Mouse (Mus musculus): ENCODE results near the gene Mrps2. TPM values are rescaled to one million over a fixed set of nuclear protein-coding genes. Genes with fewer than 3 reads are reported as not detected.
A peak's percentile ranks its signal among the peaks of the same experiment; 100 is the strongest.
"Not testable (repeated sequence)": the region's sequence is repeated elsewhere in the genome, so short reads cannot be mapped to it uniquely, and the experiment has no call there.

Gene Mrps2
- polyA plus RNA-seq, 1 experiment from 2014 or later = 64.4 TPM

DNA sequence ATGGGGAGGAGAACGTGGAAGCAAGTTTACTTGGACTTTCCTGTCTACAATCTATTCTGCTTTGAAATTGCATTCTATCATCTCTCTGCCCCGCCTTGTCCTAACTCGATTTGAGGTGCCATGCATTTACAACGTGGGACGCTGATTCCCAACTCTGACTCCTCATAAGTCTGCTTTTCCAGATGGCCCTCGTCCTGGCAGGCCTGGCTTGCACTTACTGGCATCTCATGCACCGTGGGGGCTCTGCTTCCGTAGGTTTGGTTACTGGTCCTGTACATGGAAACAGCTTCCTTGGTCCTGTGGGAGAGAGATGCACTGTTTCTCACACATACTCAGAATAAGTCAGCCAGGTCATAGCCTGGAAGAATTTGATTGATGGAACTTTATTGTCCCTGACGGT lies 2.9 kb upstream of the Mrps2 start:
- Histone ChIP-seq H3K27me3 (replicated peaks; ENCODE audit: control insufficient read depth, insufficient read depth, low read length) (no peaks in the 10 kb centered on the region), H3K4me2 (ENCODE audit: low read length) (no peak overlapping the region), H3K4me1 (replicated peaks; ENCODE audit: control insufficient read depth, insufficient read depth, low read length) (peaks cover 8% of the 10 kb centered on the region), H3K9ac (ENCODE audit: low read length) (no peak overlapping the region), H3K36me3 (ENCODE audit: control insufficient read depth, insufficient read depth, low read length) (peaks cover 11% of the 10 kb centered on the region), H3K4me3 (ENCODE audit: low read depth, low read length) (no peak overlapping the region), H3K9me3 (ENCODE audit: control insufficient read depth, low read length) (0 out of 2 replicates have a peak, but pooled peaks cover 4% of the 10 kb centered on the region), H3K27ac (ENCODE audit: low read depth) (no peak overlapping the region)
- 79% methylated on average over 9 of the region's 9 CpGs for WGBS
- no peak for DNase-seq (ENCODE audit: low spot score)
- no peak for ATAC-seq (replicated peaks; ENCODE audit: low FRiP score, low TSS enrichment, low read depth)

DNA sequence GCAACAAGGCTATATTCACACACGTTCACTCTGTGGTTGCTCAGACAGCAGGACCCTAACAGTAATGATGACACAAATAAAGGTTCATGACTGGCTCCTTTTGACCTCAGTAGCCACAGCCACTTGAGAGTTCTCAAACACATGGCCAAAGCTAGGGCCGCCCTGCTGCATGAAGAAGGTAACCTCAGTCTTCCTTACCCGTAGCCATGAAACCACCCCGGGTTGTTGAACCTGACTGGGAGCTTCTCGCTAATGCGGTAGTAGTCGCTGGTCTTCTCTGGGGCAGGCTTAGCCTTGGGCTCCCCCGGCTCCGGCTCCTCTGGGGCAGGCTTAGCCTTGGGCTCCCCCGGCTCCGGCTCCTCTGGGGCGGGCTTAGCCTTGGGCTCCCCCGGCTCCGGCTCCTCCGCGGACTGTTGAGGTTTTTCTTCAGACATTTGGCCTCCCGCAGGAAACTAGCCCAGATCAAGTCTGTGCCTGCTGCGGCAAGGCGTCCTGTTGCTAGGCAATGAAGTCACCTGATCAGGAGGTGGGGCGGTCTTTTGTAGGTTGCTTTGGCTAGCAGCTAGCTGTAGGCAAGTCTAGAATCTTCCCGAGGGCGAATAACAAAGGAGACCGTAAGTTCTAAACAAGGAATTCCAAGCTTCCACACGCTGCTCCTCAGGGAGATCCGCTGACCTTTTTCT lies 1.9 kb upstream of the Mrps2 start, which contains the start of gene 1700007K13Rik:
Gene 1700007K13Rik (minus strand): TSS at position 497 of the 683 bp plus-strand sequence.
- 4% methylated on average over 25 of the region's 25 CpGs for WGBS
- Histone ChIP-seq H3K4me3 (ENCODE audit: low read depth, low read length) (0 out of 2 replicates have a peak within 1 kb of the TSS, but pooled peaks have one; percentile 0), H3K9me3 (ENCODE audit: control insufficient read depth, low read length) (0 out of 2 replicates have a peak, but pooled peaks cover 4% of the 10 kb centered on the region), H3K4me2 (ENCODE audit: low read length) (peak within 1 kb of the TSS; percentile 33), H3K4me1 (replicated peaks; ENCODE audit: control insufficient read depth, insufficient read depth, low read length) (peaks cover 8% of the 10 kb centered on the region), H3K36me3 (ENCODE audit: control insufficient read depth, insufficient read depth, low read length) (peaks cover 21% of the 10 kb centered on the region), H3K27ac (ENCODE audit: low read depth) (no peak within 1 kb of the TSS), H3K27me3 (replicated peaks; ENCODE audit: control insufficient read depth, insufficient read depth, low read length) (no peaks in the 10 kb centered on the region), H3K9ac (ENCODE audit: low read length) (no peak within 1 kb of the TSS)
- ATAC-seq (replicated peaks; ENCODE audit: low FRiP score, low TSS enrichment, low read depth) (no peak; the same call in 1 of the 2 replicates), DNase-seq (ENCODE audit: low spot score) (peak; percentile 82)

DNA sequence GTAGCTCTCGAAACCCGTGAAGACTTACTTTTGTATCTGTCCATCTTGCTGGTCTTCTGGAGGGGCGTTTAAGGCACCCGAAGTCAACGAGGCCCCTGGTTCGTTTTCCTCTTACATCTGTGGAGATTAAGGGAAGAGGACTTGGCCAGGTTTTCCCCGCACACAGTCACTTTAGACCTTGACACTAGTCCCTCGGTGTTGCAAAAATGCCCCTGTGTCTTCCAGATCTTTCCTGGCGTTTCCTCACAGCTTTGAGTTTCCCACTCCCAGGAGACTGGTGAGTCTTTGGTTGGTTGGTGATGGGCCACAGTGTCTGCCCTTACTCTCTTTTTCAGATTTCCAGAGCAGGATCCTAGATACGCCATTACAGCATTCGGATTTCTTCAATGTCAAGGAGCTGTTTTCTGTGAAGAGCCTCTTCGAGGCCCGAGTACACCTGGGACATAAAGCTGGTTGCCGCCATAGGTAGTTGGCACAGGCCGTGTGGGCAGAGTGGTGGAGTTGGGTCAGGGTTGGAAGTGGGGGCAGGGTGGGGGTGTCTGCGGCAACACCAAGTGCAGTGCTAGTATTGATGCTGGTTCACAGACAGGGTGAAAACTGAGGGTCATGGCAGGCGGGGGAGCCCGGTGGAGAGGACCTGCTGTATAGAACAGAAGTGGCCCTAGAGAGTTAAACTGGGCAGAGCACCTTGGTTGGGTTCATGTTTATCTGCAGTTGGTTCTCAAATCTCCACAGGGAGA lies 790 bp downstream of the Mrps2 start:
- DNase-seq (ENCODE audit: low spot score) (no peak), ATAC-seq (replicated peaks; ENCODE audit: low FRiP score, low TSS enrichment, low read depth) (no peak)
- no peaks in the 10 kb centered on the region for H3K27me3 ChIP-seq (replicated peaks; ENCODE audit: control insufficient read depth, insufficient read depth, low read length)
- peak overlapping the region; percentile 93 for H3K9ac ChIP-seq (ENCODE audit: low read length)
- peaks cover 4% of the 10 kb centered on the region; the same call in 1 of the 2 replicates for H3K9me3 ChIP-seq (ENCODE audit: control insufficient read depth, low read length)
- H3K27ac ChIP-seq (ENCODE audit: low read depth) = no peak overlapping the region
- peaks cover 35% of the 10 kb centered on the region for H3K36me3 ChIP-seq (ENCODE audit: control insufficient read depth, insufficient read depth, low read length)
- 54% methylated on average over 18 of the region's 18 CpGs for WGBS
- peak overlapping the region; percentile 97 for H3K4me2 ChIP-seq (ENCODE audit: low read length)
- peak overlapping the region; percentile 85 for H3K4me3 ChIP-seq (ENCODE audit: low read depth, low read length)
- H3K4me1 ChIP-seq (replicated peaks; ENCODE audit: control insufficient read depth, insufficient read depth, low read length) = peaks cover 8% of the 10 kb centered on the region

DNA sequence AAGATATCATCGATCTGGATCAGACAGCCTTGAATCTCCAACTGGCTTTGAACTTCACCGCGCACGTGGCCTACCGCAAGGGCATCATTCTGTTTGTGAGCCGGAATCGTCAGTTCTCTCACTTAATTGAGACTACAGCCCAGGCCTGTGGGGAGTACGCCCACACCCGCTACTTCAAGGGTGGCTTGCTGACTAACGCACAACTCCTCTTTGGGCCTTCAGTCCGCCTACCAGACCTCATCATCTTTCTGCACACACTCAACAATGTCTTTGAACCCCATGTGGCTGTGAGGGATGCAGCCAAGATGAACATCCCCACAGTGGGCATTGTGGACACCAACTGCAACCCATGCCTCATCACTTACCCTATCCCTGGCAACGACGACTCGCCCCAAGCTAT lies 1.6 kb downstream of the Mrps2 start:
- ATAC-seq (replicated peaks; ENCODE audit: low FRiP score, low TSS enrichment, low read depth) = no peak
- WGBS = 95% methylated on average over 14 of the region's 14 CpGs

DNA sequence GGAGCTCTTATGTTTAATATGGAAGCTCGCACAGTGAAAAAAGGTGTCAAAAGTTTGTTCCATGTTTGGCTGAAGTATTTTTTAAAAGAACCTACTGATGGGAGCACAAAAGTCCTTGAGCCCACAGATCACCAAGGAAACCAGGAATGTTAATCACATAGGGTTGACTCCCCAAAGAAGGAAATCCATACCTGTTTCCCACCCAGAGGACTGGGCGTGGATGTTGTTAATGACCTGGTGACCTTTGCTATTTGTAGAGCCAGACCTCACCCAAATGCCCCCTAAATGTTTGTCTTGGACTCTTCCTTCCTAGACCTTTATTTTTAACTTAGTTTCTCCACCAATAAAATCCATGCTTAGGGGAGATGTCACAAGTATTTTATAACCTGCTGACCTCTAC lies 2.7 kb downstream of the Mrps2 start:
- H3K4me3 ChIP-seq (ENCODE audit: low read depth, low read length) = no peak overlapping the region
- no peak overlapping the region for H3K9ac ChIP-seq (ENCODE audit: low read length)
- H3K4me1 ChIP-seq (replicated peaks; ENCODE audit: control insufficient read depth, insufficient read depth, low read length) = peaks cover 8% of the 10 kb centered on the region
- no peak overlapping the region for H3K4me2 ChIP-seq (ENCODE audit: low read length)
- H3K9me3 ChIP-seq (ENCODE audit: control insufficient read depth, low read length) = peaks cover 4% of the 10 kb centered on the region; the same call in 1 of the 2 replicates
- DNase-seq (ENCODE audit: low spot score) (no peak), ATAC-seq (replicated peaks; ENCODE audit: low FRiP score, low TSS enrichment, low read depth) (no peak)
- H3K27me3 ChIP-seq (replicated peaks; ENCODE audit: control insufficient read depth, insufficient read depth, low read length) = no peaks in the 10 kb centered on the region
- no peak overlapping the region for H3K27ac ChIP-seq (ENCODE audit: low read depth)
- peaks cover 35% of the 10 kb centered on the region for H3K36me3 ChIP-seq (ENCODE audit: control insufficient read depth, insufficient read depth, low read length)
- WGBS = 87% methylated on average over 2 of the region's 2 CpGs

More for the DNA sequence above, 1.6 kb downstream of the Mrps2 start:
- Histone ChIP-seq H3K27me3 (replicated peaks; ENCODE audit: control insufficient read depth, insufficient read depth, low read length) (no peaks in the 10 kb centered on the region), H3K36me3 (ENCODE audit: control insufficient read depth, insufficient read depth, low read length) (peaks cover 35% of the 10 kb centered on the region), H3K4me1 (replicated peaks; ENCODE audit: control insufficient read depth, insufficient read depth, low read length) (peaks cover 8% of the 10 kb centered on the region), H3K4me2 (ENCODE audit: low read length) (no peak overlapping the region), H3K9ac (ENCODE audit: low read length) (no peak overlapping the region), H3K27ac (ENCODE audit: low read depth) (no peak overlapping the region), H3K9me3 (ENCODE audit: control insufficient read depth, low read length) (peaks cover 4% of the 10 kb centered on the region; the same call in 1 of the 2 replicates), H3K4me3 (ENCODE audit: low read depth, low read length) (no peak overlapping the region)
- DNase-seq (ENCODE audit: low spot score) = no peak

DNA sequence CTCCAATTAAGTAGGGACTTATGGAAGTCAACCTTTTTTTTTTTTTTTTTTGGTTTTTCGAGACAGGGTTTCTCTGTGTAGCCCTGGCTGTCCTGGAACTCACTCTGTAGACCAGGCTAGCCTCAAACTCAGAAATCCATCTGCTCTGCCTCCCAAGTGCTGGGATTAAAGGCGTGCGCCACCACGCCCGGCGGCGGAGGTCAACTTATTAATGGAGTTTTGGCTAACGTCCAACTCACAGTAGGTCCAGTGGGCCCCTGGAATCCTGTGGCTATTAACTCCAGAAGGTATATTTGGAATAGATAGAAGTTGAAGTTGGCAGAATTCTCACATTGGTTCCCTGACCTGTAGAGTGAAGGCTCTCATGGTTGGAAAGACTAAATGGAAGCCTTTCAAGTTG lies 4.1 kb downstream of the Mrps2 start:
- not testable (repeated sequence) for ATAC-seq (replicated peaks; ENCODE audit: low FRiP score, low TSS enrichment, low read depth); H3K4me2 ChIP-seq (ENCODE audit: low read length); H3K4me1 ChIP-seq (replicated peaks; ENCODE audit: control insufficient read depth, insufficient read depth, low read length); H3K27ac ChIP-seq (ENCODE audit: low read depth); H3K9me3 ChIP-seq (ENCODE audit: control insufficient read depth, low read length); H3K9ac ChIP-seq (ENCODE audit: low read length); H3K4me3 ChIP-seq (ENCODE audit: low read depth, low read length); H3K27me3 ChIP-seq (replicated peaks; ENCODE audit: control insufficient read depth, insufficient read depth, low read length); DNase-seq (ENCODE audit: low spot score)
- 93% methylated on average over 7 of the region's 8 CpGs for WGBS
- peaks cover 35% of the 10 kb centered on the region for H3K36me3 ChIP-seq (ENCODE audit: control insufficient read depth, insufficient read depth, low read length)

DNA sequence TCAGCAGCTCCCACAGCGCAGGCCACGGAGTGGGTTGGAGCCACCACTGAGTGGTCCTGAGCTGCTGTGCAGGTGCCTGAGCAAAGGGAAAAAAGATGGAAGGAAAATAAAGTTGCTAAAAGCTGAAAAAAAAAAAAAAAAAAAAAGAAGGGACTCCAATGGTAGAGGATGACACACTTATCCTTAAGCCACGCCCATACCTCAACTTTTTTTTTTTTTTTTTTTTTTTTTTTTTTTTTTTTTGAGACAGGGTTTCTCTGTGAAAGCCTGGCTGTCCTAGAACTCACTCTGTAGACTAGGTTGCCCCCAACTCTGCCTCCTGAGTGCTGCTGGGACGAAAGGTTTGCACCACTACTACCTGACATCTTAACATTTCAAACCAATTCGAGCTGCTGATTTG lies 10.1 kb downstream of the Mrps2 start:
- not testable (repeated sequence) for H3K4me2 ChIP-seq (ENCODE audit: low read length); H3K36me3 ChIP-seq (ENCODE audit: control insufficient read depth, insufficient read depth, low read length); H3K27ac ChIP-seq (ENCODE audit: low read depth); ATAC-seq (replicated peaks; ENCODE audit: low FRiP score, low TSS enrichment, low read depth); H3K27me3 ChIP-seq (replicated peaks; ENCODE audit: control insufficient read depth, insufficient read depth, low read length); DNase-seq (ENCODE audit: low spot score); H3K9ac ChIP-seq (ENCODE audit: low read length); H3K9me3 ChIP-seq (ENCODE audit: control insufficient read depth, low read length); H3K4me3 ChIP-seq (ENCODE audit: low read depth, low read length)
- 91% methylated on average over 5 of the region's 5 CpGs for WGBS
- peaks cover 13% of the 10 kb centered on the region for H3K4me1 ChIP-seq (replicated peaks; ENCODE audit: control insufficient read depth, insufficient read depth, low read length)

DNA sequence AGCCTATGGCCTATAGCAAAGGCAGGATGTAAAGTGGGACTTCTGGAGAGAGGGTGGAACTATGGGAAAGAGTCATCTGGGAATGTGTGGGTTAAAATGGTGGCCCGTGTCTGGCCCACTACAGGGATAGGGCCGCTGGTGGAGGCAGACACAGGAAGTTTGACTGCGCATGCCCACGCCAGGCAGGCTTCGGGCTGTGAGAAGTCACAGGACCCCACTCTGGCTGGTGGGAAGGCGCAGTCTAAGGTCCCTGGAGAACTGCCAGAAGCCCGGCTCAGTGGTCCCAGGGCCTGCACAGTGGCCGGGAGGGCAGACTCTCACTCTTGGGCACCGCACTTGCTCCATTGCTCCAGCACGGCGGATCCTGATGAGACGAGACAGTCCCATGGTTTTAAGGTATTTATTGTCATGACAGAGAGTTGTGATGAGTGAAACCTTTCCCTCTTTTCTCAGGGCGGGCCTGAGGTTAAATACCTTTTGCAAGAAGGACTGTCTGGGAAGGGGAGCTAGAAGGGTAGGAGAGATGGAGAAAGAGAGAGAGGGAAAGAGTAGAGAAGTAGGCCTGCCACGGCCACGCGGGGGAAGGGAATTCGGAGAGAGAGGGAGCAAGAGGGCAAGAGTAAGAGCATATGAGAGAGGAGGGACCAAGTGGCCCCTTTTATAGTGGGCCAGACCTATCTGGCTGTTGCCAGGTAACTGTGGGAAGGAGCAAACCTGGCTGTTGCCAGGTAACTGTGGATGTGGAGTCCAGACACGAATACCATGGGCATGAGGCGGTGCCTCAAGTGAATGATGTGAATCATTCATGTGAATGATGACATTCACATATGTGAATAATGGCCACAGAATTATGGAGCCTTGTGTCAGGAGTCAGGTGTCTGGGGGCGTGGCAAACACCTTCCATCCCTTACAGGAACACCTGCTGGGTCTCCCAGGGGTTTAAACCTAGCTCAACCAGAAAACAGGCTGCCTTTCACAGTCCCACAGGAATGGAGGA lies 11.6 kb downstream of the Mrps2 start:
- H3K9me3 ChIP-seq (ENCODE audit: control insufficient read depth, low read length) = no peaks in the 10 kb centered on the region
- H3K4me2 ChIP-seq (ENCODE audit: low read length) = peak overlapping the region; percentile 61
- peaks cover 13% of the 10 kb centered on the region for H3K4me1 ChIP-seq (replicated peaks; ENCODE audit: control insufficient read depth, insufficient read depth, low read length)
- no peaks in the 10 kb centered on the region for H3K27me3 ChIP-seq (replicated peaks; ENCODE audit: control insufficient read depth, insufficient read depth, low read length)
- ATAC-seq (replicated peaks; ENCODE audit: low FRiP score, low TSS enrichment, low read depth) = peak; percentile 80
- DNase-seq (ENCODE audit: low spot score) = peak; percentile 69
- no peaks in the 10 kb centered on the region; the same call in 1 of the 2 replicates for H3K36me3 ChIP-seq (ENCODE audit: control insufficient read depth, insufficient read depth, low read length)
- H3K4me3 ChIP-seq (ENCODE audit: low read depth, low read length) = peak overlapping the region; percentile 33
- WGBS = 35% methylated on average over 20 of the region's 20 CpGs
- peak overlapping the region; percentile 52 for H3K9ac ChIP-seq (ENCODE audit: low read length)
- H3K27ac ChIP-seq (ENCODE audit: low read depth) = peak overlapping the region; percentile 83
